Mouse (Mus musculus): ENCODE data around the gene Lsamp. TPM values are rescaled to one million over a fixed set of nuclear protein-coding genes. Genes with fewer than 3 reads are reported as not detected.
A peak's percentile ranks its signal among the peaks of the same experiment; 100 is the strongest.

Gene Lsamp
- 6.7 and 7.9 TPM in 2 replicates for polyA plus RNA-seq (2016; fragmentation: Nextera tagmentation; extraction: Ambion mirVana)

GRCm38 (mm10) chr16:39984205-39984634 is at the start of gene Lsamp:
Gene Lsamp (plus strand): TSS chr16:39984361.
- Histone ChIP-seq H3K36me3 (no peaks in the 10 kb centered on the region), H3K4me1 (replicated peaks) (no peaks in the 10 kb centered on the region), H3K9ac (replicated peaks) (peak within 1 kb of the TSS; percentile 54; the same call in 1 of the 2 replicates), H3K27me3 (peaks cover 13% of the 10 kb centered on the region), H3K4me3 (replicated peaks) (peak within 1 kb of the TSS; percentile 51), H3K4me2 (peak within 1 kb of the TSS; percentile 98), H3K27ac (no peak within 1 kb of the TSS), H3K9me3 (no peaks in the 10 kb centered on the region)
- ATAC-seq (ENCODE audit: insufficient number of reproducible peaks, insufficient read depth, low FRiP score, low TSS enrichment, low read depth) = peak; percentile 91
- under 1% methylated on average over 24 of the region's 24 CpGs for WGBS

- H3K4me1 ChIP-seq (replicated peaks) = no peaks in the 10 kb centered on the region
- no peaks in the 10 kb centered on the region for H3K36me3 ChIP-seq
- no peak overlapping the region for H3K4me2 ChIP-seq
- H3K27ac ChIP-seq = no peak overlapping the region
- H3K9me3 ChIP-seq = no peaks in the 10 kb centered on the region
- H3K27me3 ChIP-seq = no peaks in the 10 kb centered on the region
- no peak overlapping the region for H3K9ac ChIP-seq (replicated peaks)
- H3K4me3 ChIP-seq (replicated peaks) = no peak overlapping the region
- WGBS = 95% methylated on average over 2 of the region's 2 CpGs
- ATAC-seq (ENCODE audit: insufficient number of reproducible peaks, insufficient read depth, low FRiP score, low TSS enrichment, low read depth) = no peak
These were observed 26.5 kb upstream of the Lsamp start for GRCm38 (mm10) chr16:39957686-39958085.

GRCm38 (mm10) chr16:39972712-39973111 is 11.4 kb upstream of the Lsamp start:
- H3K9ac ChIP-seq (replicated peaks) = no peak overlapping the region
- H3K27me3 ChIP-seq = no peaks in the 10 kb centered on the region
- no peak overlapping the region for H3K4me3 ChIP-seq (replicated peaks)
- ATAC-seq (ENCODE audit: insufficient number of reproducible peaks, insufficient read depth, low FRiP score, low TSS enrichment, low read depth) = no peak
- H3K36me3 ChIP-seq = no peaks in the 10 kb centered on the region
- H3K4me2 ChIP-seq = no peak overlapping the region
- no peaks in the 10 kb centered on the region for H3K4me1 ChIP-seq (replicated peaks)
- H3K27ac ChIP-seq = no peak overlapping the region
- 86% methylated on average over 1 of the region's 1 CpGs for WGBS
- no peaks in the 10 kb centered on the region for H3K9me3 ChIP-seq

DNA sequence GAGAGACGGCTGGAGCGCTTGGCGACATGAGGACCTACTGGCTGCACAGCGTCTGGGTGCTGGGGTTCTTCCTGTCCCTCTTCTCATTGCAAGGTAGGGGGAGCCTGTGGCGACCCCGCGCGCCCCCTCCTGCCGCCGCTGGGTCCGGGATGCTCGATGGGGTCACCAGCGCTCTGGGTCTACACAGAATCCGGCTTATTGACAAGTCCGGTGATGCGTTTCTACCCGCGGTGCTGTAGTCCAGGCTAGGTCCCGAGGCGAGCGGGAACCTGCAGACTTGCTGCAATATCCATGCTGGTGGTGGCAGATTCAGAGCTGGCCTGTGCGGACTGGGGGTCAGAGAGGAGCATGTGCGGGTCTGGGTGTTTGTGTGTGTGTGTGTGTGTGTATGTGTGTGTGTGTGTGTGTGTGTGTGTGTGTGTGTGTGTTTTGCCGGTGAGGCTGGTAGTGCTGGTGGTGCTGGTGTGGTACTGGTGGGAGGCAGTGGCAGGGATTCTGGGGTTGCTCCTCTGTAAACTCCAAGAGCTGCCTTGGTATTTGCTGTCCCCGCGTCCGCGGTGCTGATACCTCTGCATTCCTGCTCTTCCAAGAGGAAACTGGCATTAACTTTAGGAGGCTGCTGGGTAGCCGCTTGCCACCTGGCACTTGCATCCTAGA is 602 bp downstream of the Lsamp start:
- Histone ChIP-seq H3K4me3 (replicated peaks) (peak overlapping the region; percentile 51), H3K36me3 (no peaks in the 10 kb centered on the region), H3K4me1 (replicated peaks) (no peaks in the 10 kb centered on the region), H3K4me2 (peak overlapping the region; percentile 98), H3K27ac (no peak overlapping the region), H3K27me3 (peaks cover 13% of the 10 kb centered on the region), H3K9ac (replicated peaks) (peak overlapping the region; percentile 54; the same call in 1 of the 2 replicates), H3K9me3 (no peaks in the 10 kb centered on the region)
- WGBS = under 1% methylated on average over 29 of the region's 29 CpGs
- peak; percentile 71 for ATAC-seq (ENCODE audit: insufficient number of reproducible peaks, insufficient read depth, low FRiP score, low TSS enrichment, low read depth)

GRCm38 (mm10) chr16:39988466-39988865 is 4.3 kb downstream of the Lsamp start:
- no peak for ATAC-seq (ENCODE audit: insufficient number of reproducible peaks, insufficient read depth, low FRiP score, low TSS enrichment, low read depth)
- H3K27me3 ChIP-seq = peaks cover 13% of the 10 kb centered on the region
- no peak overlapping the region for H3K4me2 ChIP-seq
- H3K9me3 ChIP-seq = no peaks in the 10 kb centered on the region
- H3K27ac ChIP-seq = no peak overlapping the region
- 61% methylated on average over 2 of the region's 2 CpGs for WGBS
- no peaks in the 10 kb centered on the region for H3K36me3 ChIP-seq
- no peak overlapping the region for H3K4me3 ChIP-seq (replicated peaks)
- H3K4me1 ChIP-seq (replicated peaks) = no peaks in the 10 kb centered on the region
- no peak overlapping the region for H3K9ac ChIP-seq (replicated peaks)

DNA sequence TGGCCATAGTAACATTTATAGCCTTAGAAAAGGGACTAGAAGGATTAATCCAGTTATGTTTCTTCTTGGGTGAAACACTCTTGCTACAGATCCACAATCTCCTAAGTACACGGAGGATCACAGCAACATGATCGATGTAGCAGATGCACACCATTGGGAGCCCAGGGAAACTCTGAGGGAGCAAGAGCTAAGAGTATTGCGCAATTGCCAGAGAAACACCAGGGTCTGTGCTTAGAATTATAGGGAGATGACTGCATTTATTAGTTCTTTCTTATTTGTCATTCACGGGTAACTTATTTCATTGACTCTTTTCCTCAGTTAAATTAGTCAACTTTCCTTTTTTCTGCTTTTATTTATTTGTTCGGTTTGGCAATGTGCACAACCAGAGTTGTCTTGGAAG is 10.7 kb downstream of the Lsamp start:
- no peak for ATAC-seq (ENCODE audit: insufficient number of reproducible peaks, insufficient read depth, low FRiP score, low TSS enrichment, low read depth)
- Histone ChIP-seq H3K4me2 (no peak overlapping the region), H3K9me3 (no peaks in the 10 kb centered on the region), H3K27ac (no peak overlapping the region), H3K36me3 (no peaks in the 10 kb centered on the region), H3K27me3 (no peaks in the 10 kb centered on the region), H3K4me1 (replicated peaks) (no peaks in the 10 kb centered on the region), H3K4me3 (replicated peaks) (no peak overlapping the region), H3K9ac (replicated peaks) (no peak overlapping the region)
- 89% methylated on average over 5 of the region's 5 CpGs for WGBS

DNA sequence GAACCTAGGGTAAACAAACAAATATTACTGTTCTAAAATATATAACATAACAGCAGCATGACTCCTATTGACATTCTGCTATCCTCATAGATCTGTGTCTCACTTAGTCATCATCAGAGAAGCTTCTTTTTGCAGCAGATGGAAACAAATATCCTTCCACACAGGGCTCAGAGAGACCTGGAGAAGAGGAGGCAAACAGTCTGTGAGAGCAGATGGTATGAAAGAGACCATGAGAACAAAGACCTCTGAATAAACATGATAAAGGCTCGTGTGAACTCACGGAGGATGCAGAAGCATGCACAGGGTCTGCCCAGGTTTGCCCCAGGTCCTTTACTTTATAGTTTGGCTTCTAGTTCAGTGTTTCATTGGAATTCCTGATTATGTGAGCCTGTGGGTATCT is 24.6 kb downstream of the Lsamp start:
- no peaks in the 10 kb centered on the region for H3K9me3 ChIP-seq
- no peak overlapping the region for H3K4me3 ChIP-seq (replicated peaks)
- no peaks in the 10 kb centered on the region for H3K36me3 ChIP-seq
- H3K4me1 ChIP-seq (replicated peaks) = no peaks in the 10 kb centered on the region
- H3K4me2 ChIP-seq = no peak overlapping the region
- H3K9ac ChIP-seq (replicated peaks) = no peak overlapping the region
- no peaks in the 10 kb centered on the region for H3K27me3 ChIP-seq
- no peak overlapping the region for H3K27ac ChIP-seq
- WGBS = 66% methylated on average over 2 of the region's 2 CpGs
- no peak for ATAC-seq (ENCODE audit: insufficient number of reproducible peaks, insufficient read depth, low FRiP score, low TSS enrichment, low read depth)

DNA sequence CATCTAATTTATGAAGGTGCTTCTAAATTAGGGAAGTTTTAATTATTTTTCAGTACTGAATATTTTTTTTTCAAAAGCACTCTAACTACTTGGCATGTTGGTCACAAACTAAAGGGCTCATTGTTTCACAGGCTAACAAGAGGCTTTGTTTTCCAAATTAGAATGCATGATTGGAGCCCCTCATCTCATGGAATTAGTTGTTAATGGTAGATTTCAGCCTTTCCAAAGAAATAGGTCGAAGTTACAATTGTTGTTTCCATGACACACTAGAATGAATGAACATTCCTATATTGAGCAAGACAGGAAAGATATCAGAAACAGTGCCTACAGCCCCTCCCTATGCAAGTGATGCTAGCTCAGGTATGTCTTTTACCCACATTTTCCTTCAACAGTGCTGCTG is 26.9 kb downstream of the Lsamp start:
- Histone ChIP-seq H3K27me3 (no peaks in the 10 kb centered on the region), H3K4me1 (replicated peaks) (no peaks in the 10 kb centered on the region), H3K9me3 (no peaks in the 10 kb centered on the region), H3K9ac (replicated peaks) (no peak overlapping the region), H3K27ac (no peak overlapping the region), H3K4me3 (replicated peaks) (no peak overlapping the region), H3K4me2 (no peak overlapping the region), H3K36me3 (no peaks in the 10 kb centered on the region)
- ATAC-seq (ENCODE audit: insufficient number of reproducible peaks, insufficient read depth, low FRiP score, low TSS enrichment, low read depth) = no peak
- 68% methylated on average over 1 of the region's 1 CpGs for WGBS

DNA sequence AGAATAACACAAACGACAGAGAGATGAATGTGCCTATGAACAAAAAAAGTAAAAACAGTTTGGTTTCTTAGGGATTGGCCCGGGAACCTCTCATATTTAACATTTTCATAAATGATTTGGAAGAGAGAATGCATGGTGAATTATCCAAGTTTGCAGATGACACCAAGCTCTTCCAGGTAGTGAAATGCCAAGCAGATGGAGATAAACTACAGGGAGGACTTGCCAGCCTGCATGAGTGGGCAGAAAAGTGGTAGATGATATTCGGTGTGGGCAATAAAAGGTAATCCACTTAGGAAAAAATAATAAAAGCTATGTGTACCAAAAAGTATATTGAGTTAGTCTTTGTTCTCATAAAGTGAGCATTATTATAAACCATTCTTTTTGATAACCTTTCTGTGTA is 38.5 kb downstream of the Lsamp start:
- ATAC-seq (ENCODE audit: insufficient number of reproducible peaks, insufficient read depth, low FRiP score, low TSS enrichment, low read depth) = no peak
- Histone ChIP-seq H3K27ac (no peak overlapping the region), H3K27me3 (no peaks in the 10 kb centered on the region), H3K4me2 (no peak overlapping the region), H3K4me1 (replicated peaks) (no peaks in the 10 kb centered on the region), H3K9ac (replicated peaks) (no peak overlapping the region), H3K36me3 (no peaks in the 10 kb centered on the region), H3K9me3 (no peaks in the 10 kb centered on the region), H3K4me3 (replicated peaks) (no peak overlapping the region)
- WGBS = 86% methylated on average over 3 of the region's 3 CpGs

DNA sequence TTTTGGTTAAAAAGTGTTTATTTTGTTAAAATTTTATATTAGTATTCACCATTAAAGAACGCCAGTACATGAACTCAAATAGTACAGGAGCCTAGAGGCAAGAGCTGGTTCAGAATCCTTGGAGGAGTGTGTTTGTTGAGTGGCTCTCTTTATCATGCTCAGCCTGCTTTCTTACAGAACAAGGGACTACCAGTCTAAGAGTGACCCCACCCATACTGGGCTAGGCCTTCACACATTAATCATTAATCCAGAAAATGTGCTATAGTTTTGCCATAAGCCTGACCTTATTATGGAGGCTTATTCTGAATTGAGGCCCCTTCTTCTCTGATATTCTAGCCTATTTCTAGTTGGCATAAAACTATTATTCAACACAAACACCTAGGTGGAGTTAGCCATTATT is 52.6 kb downstream of the Lsamp start:
- ATAC-seq (ENCODE audit: insufficient number of reproducible peaks, insufficient read depth, low FRiP score, low TSS enrichment, low read depth) = no peak
- H3K27me3 ChIP-seq = no peaks in the 10 kb centered on the region
- no peaks in the 10 kb centered on the region for H3K36me3 ChIP-seq
- whole genome bisulfite sequencing = 89% methylated on average over 1 of the region's 1 CpGs
- no peaks in the 10 kb centered on the region for H3K4me1 ChIP-seq (replicated peaks)
- no peak overlapping the region for H3K4me3 ChIP-seq (replicated peaks)
- H3K9me3 ChIP-seq = no peaks in the 10 kb centered on the region
- H3K27ac ChIP-seq = no peak overlapping the region
- H3K4me2 ChIP-seq = no peak overlapping the region
- H3K9ac ChIP-seq (replicated peaks) = no peak overlapping the region

DNA sequence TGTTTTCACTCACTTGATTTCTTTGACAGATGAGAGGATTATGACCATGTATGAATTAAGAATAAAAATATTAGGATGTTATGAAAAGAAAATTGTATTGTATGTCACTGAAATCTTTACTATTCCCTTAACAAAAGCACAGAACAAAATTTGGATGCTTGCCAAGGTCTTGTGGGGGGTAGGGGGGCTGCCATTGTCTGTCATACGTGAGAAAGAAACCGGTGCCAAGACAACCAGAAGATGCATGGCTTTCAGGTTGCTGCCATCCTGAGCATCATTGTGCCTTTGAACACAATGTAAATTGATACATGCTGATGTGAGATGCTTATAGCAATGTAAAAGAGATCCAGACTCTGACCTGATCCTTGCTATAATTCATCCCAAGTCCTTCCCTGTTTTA is 75.4 kb downstream of the Lsamp start:
- no peak for ATAC-seq (ENCODE audit: insufficient number of reproducible peaks, insufficient read depth, low FRiP score, low TSS enrichment, low read depth)
- no peaks in the 10 kb centered on the region for H3K27me3 ChIP-seq
- no peaks in the 10 kb centered on the region for H3K36me3 ChIP-seq
- no peak overlapping the region for H3K4me3 ChIP-seq (replicated peaks)
- H3K4me1 ChIP-seq (replicated peaks) = no peaks in the 10 kb centered on the region
- H3K9me3 ChIP-seq = no peaks in the 10 kb centered on the region
- no peak overlapping the region for H3K4me2 ChIP-seq
- H3K9ac ChIP-seq (replicated peaks) = no peak overlapping the region
- WGBS = 82% methylated on average over 2 of the region's 2 CpGs
- no peak overlapping the region for H3K27ac ChIP-seq

DNA sequence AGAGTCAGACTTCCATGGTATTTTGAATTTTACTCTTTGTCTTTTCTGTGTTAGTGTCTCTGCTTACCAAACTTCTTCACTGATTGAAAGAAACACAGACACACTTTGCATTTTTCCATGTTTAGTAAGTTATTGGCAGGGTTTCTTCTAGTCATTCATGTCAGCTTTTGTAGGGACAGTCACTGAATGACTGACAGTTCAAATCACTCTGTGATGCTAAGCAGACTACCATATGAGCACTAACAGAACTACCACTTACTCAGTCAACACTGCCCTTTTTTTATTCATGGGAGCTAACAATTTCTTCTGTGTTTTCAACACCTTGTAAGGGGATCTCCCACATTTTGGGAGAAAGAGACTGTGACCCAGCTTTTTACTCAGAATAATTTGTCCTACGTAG is 75.8 kb downstream of the Lsamp start:
- ATAC-seq (ENCODE audit: insufficient number of reproducible peaks, insufficient read depth, low FRiP score, low TSS enrichment, low read depth) = no peak
- Histone ChIP-seq H3K4me3 (replicated peaks) (no peak overlapping the region), H3K4me1 (replicated peaks) (no peaks in the 10 kb centered on the region)

More for the DNA sequence above, 75.8 kb downstream of the Lsamp start:
- 81% methylated on average over 1 of the region's 1 CpGs for WGBS
- H3K27ac ChIP-seq = no peak overlapping the region
- no peaks in the 10 kb centered on the region for H3K27me3 ChIP-seq
- no peak overlapping the region for H3K4me2 ChIP-seq
- H3K36me3 ChIP-seq = no peaks in the 10 kb centered on the region
- no peak overlapping the region for H3K9ac ChIP-seq (replicated peaks)
- no peaks in the 10 kb centered on the region for H3K9me3 ChIP-seq

Measured in limb, embryonic 12.5 days (tissue).